Mouse (Mus musculus): Measurements from ENCODE around the gene Dscaml1.
A peak's percentile ranks its signal among the peaks of the same experiment; 100 is the strongest.

Gene Dscaml1

DNA sequence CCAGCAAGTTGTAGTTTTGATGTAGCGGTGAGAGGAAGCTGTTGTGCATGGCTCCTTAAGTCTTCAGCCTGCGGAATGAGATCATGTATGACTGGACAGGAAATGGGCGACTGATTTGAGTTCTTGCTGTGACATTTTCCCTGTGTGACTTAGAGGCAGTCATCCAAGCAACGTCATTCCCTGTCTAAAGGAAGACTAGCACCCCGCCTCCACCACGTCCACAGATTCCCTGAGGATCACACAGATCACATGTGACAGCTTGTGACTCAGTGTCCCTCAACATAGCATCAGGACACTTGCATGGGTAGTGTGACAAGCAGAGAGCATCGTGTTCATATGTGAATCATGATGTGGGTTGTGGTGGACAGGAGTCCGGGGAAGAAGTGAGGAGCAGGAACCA, 147.6 kb downstream of the Dscaml1 start:
- no peak for DNase-seq

DNA sequence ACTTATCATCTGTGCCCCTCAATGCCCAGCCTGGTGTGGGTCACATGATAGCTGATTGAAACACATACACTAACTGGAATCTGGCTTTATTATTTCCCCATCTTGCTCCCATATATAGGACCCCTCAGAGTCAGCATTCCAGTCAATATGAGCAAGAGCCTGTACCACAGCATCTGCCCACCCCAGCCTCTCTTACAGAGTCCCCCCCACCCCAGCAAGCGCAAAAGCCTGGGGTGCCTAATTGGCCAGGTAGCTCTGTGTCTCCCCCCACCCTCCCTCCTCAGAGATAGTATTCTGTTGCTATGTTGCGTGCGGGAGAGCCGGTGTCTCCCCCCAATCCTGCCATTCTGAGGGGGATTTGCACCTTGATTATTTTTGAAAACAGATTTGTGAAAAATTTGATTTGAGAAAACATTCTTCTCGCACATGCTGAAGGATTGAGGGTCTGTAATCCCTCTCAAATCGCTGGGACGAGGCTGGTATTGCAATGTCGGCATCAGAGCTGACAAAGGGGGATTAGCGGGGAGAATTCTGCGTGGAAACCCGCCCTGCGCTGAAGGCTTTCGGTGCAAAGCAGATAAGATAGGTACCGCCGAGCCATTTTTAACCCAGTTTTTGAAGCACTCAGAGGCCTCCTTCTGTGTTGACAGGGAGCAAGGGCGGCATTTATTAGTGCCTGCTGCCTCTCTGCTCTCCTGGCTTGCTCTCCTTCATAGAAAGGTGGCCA, 153.8 kb downstream of the Dscaml1 start:
- no peak for DNase-seq

DNA sequence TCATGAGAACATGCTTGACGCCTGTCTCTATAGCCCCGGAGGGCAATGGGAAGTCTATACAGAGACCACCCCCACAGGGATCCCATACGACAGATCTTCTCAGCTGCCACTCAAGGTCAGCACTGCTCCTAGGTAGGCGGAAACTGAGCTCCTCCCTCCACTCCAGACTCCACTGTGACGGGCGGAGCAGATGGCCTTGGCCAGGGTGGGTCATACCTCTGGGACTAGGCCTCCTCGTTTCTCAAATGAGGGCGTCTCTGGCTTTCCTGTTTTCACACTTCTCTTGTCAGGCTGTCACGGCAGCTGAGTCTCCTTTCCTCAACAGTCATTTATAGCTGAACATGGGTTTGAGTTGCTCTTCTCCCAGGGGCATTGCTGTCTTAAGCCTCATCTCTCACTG, 160.0 kb downstream of the Dscaml1 start:
- no peak for DNase-seq

DNA sequence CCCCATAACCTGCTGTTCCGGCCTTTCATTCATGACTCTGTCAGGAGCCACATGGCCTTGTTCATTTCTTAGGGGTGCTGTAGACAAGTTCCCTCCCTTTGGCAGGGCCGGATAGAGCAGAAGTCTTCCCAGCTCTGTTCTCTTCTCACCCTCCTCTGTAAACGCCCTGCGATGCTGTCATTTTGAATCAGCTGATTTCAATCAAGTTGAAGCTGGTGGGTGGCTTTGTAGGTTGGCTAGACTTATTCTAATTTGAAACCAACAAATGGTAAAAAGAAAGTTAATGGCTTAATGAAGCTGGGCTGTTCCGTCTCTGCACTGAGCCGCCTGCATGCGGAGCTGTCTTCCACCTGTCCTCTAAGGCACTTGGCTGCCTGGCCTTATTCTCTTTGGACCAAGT, 161.3 kb downstream of the Dscaml1 start:
- DNase-seq: no peak

DNA sequence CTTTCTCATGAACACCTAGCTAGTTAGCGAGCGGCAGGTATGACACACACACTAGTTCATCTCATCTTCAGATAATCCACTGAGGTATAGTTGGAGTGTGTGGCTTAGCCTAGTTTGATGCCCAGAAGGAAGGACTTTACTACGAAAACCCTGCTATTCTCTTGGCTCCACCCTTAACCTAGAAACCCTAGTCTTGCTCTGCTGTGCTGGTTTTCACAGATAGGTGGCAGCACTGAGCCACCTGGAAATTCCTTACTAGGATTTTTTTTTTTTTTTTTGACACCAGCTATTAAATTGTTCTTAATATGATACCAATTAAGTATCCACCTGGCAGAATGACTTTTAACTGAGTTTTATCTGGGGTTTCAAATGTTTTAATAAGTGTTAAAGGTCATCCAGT, 163.4 kb downstream of the Dscaml1 start:
- peak in 1 of 2 experiments; percentile 25 for DNase-seq

DNA sequence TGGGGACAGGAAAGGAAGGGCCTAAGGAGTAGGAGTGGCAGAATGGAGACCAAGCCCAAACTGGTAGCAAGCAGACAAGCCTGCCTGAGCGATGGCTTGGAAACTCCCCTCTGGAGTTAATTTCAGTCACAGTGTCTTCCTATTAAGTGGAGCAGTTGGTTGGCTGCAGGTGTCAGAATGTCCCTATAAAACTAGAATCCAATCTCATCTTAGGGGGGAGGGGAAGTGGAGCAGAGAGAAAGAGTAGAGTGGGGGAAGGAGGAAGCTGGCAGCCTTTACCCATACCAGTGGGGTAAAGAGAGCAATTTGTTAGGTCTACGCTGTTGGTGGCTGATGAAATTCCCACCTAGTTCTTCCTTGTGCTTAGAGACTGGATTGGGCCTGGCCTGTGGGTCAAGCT, 164.6 kb downstream of the Dscaml1 start:
- no peak for DNase-seq

DNA sequence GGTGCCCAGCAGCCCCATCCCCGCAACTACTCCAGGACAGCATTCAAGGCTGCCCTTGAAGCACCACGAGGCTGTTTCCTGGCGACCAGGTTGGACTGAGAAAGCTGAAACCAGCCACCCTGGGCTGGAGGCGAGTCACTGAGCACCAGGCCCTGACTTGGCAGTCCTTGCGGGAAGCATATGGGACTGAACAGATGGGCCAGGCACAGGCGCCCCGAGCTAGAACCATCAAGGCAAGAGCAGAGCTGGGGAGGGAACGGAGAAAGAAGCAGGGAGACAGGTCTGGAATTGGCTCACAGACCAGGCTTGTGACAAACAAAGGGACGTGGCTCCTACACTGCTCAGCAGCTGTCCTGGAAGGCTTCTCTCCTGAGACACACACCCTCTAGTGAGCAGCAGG, 165.9 kb downstream of the Dscaml1 start:
- no peak for DNase-seq

DNA sequence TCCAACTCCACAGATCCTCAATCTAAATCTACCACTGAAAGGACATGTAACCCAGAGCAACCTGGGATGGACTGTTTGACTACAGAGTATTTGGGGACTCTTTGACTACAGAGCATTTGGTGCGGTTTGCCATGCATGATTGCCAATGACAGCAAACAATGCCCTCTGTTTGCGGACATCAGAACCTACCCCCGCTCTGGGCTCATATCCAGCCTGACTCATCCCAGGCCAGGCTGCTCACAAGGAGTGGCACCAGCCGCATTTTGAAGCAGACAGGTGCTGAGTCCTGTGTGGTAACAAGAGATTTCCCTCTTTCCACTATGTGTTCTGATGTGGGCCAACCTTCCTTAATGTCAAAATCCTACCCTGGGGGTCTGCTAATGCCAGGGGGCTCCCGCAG, 171.7 kb downstream of the Dscaml1 start:
- no peak for DNase-seq

DNA sequence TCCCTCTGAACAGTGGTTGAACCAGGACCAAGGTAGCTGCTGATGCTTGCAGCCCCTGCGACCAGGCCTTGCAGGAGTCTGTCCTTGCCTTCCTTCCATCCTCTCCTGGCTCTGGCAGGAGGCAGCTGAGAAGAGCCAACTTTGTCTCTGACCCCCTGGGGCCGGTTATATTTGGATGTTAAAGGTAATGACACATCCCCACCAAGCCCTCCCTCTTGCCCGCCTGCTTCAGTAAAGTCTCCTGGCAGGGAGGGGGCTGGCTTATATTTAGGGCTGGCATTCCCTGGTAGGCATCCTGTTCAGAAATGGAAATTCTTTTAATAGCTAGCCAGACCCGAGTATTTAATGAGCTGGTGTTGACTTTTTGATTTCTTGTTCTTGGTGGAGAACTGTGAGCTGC, 172.9 kb downstream of the Dscaml1 start:
- DNase-seq: no peak

DNA sequence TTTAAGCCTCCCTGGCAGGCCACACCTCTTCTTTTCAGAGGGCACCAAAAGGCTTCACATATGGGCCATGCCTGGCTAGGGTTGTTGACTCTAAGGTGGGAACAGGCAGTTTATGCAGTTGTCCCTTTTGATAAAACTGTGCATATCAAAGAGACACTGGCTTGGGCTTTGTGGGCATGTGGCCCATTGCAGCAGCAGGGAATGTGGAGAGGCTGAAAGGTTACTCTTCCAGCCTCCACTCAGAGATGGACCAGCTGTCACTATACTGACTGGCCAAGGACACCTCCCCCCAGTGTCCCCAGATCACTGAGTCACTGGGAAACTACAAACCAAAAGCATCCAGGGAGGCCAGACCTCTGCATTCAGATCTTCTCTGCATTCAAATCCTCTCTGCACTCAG, 180.9 kb downstream of the Dscaml1 start:
- no peak for DNase-seq

DNA sequence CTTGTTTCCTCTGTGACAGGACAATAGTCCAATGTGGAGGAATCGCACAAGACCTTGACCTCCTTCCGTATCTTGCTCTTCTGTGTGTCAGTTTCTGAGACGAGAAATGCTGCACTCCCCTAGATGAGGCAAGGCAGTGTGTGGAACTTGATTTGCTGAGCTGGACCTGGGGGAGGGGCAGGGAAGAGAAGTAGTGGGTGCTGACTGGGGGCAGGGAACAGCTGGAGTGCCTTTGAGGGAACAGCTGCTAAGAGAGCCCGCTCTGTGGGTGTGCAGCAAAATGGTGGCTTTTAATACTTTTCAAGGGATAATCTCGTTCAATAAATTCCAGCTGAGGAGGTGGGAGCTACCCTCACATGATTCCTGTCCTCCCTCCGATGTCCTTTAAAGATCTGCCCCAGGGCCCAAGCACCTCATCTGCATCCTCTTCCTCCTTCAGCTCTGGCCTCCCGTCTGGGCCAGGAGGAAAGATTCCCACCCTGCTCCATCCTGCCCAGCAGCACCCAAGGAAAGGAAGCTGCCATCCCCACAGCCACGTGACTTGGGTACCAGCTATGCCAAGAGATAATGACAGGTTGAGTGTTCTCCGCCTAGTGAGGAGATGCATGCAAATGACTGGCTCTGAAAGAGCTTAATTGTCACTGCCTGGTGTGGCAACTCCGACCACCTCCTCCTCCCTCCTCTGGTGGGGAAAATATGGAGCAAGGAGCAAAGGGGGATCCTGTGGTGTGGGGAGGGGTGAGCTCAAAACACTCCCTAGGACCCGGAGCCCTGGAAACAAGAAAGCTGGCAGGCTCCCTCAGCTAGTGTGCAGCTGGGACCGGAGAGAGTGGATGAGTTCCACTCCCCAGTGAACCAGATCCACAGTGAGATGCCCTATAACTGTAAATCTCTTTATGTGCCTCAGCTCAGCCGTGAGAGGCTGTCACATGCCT, 181.9 kb downstream of the Dscaml1 start:
- no peak for DNase-seq

DNA sequence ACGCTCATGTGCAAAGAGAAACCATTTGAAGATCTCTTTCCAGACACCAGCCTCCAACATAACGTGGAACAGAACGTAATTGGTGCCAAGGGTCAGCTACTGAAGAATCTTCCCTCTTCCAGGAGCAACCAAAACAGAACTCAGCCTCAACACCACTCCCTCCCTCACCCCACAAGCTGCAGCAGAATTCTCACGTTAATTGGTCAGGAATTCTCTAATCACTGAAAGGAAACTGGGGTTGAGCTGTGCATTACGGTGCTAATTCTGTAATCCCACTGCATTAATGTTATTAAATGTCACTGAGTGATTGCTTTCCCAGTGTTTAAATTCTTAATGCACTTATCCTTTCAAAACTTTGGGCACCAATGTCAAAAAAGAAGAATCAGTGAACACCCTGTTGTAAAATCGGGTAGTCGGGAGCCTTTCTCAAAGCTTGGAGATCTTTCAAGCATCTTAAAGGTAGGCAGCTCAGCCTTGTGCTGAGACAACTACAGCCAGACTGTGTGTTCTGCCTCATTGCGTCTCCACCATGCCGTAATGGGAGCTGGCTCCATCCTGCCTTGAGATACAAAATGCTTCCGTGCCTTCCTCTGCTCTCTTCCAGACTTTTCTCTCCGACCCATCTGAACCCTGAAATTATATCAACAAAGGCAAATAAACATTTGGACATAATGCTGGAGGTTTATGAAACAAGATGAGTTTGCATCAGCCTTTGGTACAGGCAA, 184.1 kb downstream of the Dscaml1 start:
- no peak for DNase-seq

DNA sequence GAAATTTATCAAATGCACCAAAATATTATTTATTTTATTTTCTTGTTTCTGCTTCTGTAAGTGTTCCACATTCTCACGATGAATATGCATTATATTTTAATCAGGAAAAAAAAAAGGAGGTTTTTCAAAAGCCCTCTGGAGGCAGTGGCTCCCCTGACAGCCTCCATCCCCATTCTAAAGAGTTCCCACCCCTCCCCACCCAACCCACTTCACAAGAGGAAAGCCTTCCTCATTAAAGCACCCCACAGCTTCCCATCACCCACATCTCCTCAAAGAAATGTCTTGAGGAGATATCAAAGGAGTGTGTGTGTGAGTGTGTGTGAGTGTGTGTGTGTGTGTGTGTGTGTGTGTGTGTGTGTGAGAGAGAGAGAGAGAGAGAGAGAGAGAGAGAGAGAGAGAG, 188.2 kb downstream of the Dscaml1 start:
- DNase-seq: no peak

DNA sequence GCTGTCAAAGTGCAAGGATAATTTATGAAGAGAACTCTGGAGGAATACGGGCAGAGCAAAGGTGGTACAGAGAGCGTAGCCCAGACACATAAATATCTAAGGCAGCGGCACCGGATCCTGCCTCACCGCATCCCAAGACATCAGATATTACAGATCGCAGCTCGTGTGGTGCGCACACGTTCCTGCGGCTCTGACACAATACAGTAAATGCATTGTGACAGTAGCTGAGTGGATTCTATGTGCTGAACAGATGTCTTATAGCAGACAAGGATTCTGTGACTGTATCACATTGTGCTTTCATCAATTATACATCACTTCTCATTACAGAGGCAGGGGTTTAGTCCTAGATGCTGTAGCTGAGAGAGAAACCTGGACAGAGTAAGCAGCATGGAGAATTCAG, 191.5 kb downstream of the Dscaml1 start:
- DNase-seq: no peak

DNA sequence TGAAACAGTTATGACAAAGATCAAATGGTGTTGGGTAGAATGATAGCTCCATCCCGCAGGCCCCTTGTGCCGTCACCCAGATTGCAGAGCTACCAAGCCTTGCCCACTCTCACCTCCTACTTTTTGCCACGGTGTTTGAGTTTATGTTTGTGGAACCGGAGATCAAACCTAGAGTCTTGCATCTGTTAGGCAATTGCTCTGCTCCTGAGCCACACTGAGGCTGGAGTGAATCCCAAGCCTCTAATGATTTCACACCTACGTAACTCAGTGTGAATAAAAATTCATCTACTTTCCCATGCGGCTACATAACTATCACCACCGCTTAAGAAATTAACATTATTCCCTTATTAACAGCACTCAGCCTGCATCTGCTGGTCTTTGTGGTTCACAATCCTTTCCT, 192.0 kb downstream of the Dscaml1 start:
- no peak for DNase-seq

DNA sequence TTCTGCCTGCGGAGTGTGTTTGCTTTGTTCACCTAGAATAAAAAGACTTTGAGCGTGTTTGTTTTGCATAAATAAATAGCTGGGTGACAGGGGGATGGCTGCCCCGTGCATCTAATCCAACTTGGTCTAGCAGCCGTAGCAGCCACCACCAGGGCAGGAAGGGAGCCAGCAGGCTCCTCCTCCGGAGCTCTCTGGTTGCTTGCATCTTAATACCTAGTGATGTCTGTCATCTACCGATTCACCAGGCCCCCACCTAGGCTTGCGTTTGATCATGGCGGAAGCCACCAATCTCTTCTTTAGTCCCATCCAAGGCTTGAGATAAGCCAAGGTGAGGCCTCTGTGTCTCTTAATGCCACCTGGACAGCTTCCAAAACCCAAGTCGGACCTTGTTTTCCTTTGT, 193.6 kb downstream of the Dscaml1 start:
- DNase-seq: no peak

DNA sequence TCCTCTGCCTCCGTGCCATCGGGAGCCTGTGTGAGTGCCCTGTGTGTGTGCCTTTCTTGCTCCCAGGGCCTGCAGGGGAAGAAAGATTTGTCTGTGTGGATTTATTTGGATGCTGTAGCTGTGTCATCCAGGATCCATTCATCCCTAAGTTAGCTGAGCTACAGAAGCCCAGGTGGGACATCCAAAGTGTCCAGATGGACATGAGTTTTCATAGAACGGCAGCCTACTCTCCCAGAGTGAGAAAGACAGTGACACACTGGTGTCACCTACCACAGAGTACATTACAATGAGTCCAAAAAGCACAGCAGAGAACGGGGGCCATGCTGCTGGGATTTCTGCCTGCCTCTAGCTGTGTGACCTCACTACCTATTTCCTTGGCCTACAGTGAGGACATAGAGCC, 194.5 kb downstream of the Dscaml1 start:
- DNase-seq: no peak

DNA sequence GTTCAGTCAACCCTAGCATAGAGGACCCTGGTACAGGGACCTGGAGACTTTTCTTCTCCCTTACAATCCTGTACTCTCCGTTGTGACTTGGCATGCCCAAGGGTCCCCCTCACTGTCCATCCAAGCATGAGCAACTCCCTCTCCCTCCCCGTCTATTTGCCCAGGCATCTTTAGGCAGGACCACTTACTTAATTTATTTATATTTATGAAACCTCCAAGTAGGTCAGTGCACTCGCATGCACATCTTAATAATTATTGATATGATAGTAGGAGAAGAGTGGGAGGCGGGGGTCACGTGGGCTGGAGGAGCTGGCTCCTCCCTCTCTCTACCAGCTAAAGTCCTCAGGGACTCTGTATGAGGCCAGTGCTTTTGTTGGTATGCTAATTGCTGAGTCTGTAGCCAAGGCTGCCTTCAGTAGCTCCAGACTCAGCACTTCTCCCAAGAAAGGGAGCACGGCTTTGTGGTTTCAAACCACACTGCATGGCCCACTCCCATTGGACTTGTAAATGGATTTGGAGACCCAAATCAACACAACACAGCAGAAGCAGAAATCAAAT, 199.5 kb downstream of the Dscaml1 start:
- DNase-seq: no peak

DNA sequence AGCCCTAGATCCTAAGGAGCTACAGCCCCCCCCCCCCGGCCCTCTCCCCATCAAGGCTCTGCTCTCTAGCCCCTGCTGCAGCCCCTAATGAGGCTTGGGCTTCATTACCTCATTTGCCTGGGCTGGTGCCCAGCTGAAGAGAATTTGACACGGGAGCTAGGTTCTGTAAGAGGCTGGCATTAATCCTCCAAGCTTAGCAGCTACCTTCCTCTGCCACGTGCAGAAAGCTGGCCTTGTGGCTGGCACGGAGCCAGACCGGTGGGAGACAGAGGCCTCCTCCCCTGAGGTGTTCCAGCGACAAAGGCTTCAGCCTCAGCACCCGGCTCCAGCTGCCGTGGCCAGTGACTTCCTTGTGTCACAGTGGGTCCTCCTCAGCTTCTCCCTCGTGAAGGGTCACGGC, 206.1 kb downstream of the Dscaml1 start:
- no peak for DNase-seq

DNA sequence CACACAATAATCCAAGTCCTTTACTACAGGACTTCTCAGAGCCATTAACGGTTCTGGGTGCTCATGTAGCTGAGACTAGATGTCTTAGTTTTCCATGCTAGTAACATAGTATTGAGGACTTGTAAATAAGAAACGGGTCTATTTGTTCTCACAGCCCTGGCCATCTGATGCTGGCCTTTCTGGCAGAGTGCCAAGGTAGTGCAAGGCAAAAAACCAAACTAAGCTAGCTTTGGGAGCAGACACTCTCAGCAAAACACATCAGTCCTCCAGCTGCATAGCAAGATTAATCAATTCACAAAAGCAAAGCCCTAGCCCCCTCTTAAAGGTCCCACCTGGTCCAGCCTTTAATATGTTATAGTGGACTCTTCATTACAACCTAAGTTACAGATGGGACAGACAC, 206.6 kb downstream of the Dscaml1 start:
- no peak for DNase-seq

DNA sequence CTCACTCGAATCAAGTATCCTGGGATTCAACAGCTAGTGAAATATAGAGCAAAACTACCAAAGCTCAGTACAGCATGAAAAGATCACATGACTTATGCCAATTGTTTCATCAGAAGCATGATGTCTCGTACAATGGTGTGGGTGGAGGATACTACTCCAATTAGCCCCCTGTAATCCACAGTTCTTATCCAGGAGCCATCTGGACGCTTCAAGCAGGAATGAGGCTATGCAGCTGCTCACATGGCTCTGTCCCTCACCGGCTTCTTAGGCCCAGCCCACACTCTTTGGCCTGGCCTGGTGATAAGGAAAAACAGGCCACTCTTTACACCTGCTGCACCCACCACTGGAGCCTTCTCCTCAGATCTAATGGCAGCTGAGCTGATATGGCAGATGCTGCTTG, 208.6 kb downstream of the Dscaml1 start:
- DNase-seq: no peak

DNA sequence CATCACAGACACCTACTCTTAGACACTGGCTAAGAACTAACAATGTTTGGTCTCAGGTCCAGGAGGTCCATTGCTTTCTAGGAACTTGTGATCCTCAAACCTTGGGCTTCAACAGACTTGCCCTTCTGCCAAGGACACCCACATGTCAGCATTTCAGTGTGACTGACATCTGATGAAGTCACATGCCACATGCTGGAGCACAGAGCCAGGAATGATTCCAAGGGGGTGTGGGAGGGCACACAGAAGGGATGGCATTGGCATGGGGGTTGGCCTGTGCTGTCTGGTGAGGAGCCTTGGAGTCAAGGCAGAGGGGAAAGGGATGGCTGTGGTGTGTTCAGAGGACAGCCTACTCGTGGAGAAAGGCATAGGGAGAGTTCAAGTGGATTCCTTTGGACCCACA, 210.9 kb downstream of the Dscaml1 start:
- no peak for DNase-seq

DNA sequence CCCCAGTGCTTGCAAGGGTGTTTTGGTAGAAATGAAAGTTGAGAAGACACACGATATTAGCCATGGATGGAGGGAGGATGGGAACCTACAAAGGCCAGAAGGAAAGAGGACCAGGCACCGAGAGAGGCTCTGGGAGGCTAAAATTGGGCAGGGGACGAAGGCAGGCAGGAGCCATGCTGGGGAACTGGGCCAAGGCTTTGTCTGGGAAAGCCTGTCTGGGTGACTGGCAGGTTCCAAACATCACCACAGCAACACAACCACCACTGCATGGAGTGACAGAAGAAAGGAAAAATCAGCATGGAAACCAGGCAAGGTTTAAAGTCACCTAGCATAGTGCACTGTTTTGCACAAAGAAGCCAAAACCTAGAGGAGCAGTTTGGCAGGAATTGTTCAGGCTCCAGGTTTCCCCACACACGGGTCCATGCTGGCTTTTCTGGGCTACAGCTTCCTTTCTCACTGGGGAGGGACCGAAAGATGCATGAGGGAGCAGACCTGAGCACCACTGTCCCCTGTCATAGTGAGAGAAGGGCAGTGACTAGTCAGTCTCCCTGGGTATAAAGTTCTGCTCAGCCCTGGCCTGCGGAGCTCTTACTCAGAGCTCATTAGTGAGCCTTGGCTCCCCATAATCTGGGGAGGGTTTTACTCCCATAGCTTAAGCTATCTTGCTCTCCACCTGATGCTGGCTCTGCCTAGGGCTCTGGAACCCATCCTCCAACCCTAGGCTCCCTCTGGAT, 211.9 kb downstream of the Dscaml1 start:
- no peak for DNase-seq
